Mouse (Mus musculus): ENCODE measurements around the gene Rnf167.

The Rnf167 gene

DNA sequence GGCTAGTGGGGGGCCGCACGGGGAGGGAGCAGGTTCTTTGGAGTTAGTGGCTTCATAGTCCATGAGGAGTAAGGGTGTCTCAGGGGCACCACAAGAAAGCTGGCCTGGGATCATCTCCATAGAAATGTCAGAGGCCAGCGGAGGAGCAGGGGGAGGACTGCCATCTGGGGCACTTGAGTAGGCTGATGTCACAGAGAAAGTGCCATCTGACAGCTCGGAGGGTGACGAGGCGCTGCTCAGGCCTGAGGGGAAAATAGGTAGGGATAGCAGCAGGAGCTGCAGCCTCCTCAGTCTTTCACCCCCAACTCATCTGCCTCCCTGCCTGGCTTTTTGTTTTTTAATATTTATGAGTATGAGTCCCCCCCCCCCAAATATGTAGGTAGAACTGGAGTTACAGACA, 27.0 kb downstream of the Rnf167 start:
- no peak for DNase-seq (ENCODE audit: low read depth in 1 of 2, low spot score in 2 of 2)

DNA sequence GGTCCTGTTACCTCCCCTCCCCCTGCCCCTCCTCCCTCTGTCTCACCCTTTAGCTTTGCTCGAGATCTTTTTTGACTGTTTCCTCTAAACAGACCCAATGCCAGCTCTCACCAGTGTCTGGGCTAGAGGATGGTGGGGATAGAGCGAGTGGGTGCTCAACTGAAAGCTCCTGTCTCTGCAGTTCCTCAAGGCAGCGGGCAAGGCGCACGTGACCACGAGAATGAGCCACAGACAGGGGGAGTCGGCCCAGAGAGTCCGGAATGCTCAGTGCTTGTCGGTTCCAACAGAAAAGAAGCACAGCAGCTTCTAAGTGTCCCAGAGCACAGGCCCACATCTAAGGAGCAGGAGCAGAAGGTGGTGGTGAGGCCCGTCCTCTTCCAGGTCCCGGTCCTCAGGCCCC, 27.5 kb downstream of the Rnf167 start:
- no peak for DNase-seq (ENCODE audit: low read depth in 1 of 2, low spot score in 2 of 2)

DNA sequence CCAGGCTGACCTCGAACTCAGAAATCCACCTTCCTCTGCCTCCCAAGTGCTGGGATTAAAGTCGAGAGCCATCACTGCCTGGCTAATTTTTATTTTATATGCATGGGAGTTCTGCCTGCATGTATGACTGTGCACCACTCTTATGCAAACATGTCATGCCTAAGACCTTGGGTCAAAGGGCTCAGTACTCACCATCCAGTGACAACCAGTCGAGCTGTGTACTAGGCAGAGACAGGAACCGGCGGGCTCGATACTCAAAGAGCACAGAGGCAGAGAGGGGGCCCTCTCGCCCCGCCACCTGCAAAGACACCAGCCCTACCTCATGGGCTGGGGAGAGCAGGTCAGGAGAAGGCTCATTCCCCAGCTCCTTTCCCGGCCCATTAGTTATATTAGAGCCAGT, 31.1 kb downstream of the Rnf167 start:
- DNase-seq (ENCODE audit: low read depth in 1 of 2, low spot score in 2 of 2), result no peak

DNA sequence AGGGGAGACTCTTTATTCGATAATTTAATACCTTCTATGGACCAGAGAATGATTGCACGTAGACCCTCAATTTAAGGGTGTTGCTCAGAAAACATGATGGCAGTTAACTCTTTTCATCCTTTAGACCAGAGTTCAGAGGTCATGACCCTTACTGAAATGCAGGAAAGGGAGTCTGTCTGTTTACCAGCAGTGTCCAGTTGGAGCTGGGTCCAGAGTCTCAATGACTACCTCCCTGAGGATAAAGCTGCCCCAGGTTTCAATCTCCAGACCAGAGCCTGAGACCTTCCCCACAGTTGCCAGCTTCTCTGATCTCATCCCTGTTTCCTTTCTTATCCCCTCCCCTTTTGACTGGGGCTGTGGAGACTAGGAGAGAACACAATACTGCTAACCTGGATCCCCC, 31.5 kb downstream of the Rnf167 start:
- DNase-seq (ENCODE audit: low read depth in 1 of 2, low spot score in 2 of 2), result no peak

DNA sequence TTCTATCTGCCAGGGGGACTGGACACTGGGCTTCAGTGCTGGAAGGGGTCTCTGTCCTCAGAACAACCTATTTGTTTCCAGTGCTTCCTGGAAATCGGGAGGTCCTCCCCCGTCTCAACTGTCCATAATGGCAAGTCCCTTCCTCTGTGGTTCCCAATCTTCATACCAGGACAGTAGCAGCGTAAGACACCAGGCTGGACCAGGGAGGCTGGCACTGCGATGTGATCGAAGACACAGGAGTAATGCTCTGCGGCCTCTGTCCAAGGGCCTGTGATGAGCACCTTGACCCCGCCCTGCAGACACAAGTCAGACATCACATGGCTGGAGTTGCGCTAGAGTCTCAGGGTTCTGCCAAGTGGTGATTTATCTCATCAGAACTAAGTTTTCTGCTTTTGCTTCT, 32.3 kb downstream of the Rnf167 start:
- no peak for DNase-seq (ENCODE audit: low read depth in 1 of 2, low spot score in 2 of 2)

DNA sequence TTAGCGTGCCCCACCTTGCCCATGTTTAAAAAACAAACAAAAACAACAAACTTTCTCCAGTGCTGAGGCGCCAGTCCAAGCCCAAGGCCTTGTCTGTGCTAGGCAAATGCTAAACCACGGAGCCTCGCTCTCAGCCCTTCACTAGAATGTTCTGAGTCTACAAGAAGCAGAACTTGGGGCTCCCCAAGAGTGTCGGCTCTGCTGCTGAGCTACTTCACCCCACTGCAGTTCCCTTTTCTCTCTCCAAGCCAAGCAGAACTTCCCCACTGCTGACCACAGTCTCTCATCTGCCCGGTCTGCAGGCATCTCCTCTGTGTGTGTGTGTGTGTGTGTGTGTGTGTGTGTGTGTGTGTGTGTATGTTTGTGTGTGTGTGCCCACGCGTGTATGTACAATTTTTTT, 32.9 kb downstream of the Rnf167 start:
- DNase-seq (ENCODE audit: low read depth in 1 of 2, low spot score in 2 of 2), result peak in 1 of 2 experiments; percentile 73

DNA sequence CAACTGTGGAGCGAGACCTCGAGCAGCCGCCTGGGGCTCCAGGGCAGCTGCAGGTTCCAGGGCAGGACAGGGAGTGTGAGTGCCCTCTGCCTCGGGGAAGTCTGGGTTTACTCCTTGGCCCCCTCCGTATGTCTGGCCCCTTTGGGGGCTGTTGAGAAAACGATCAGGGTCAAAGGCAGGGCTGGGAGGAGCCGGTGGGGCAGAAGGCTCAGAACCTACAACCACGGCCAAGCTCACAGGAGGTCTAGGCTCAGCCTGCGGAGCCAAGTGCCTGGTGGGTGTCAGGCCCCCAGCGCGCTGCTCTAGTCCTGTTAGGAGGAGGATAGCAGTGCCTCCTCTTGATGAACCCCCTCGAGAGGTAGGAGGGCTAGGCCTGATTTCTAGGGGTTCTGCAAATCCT, 34.1 kb downstream of the Rnf167 start:
- DNase-seq (ENCODE audit: low read depth in 1 of 2, low spot score in 2 of 2), result no peak

DNA sequence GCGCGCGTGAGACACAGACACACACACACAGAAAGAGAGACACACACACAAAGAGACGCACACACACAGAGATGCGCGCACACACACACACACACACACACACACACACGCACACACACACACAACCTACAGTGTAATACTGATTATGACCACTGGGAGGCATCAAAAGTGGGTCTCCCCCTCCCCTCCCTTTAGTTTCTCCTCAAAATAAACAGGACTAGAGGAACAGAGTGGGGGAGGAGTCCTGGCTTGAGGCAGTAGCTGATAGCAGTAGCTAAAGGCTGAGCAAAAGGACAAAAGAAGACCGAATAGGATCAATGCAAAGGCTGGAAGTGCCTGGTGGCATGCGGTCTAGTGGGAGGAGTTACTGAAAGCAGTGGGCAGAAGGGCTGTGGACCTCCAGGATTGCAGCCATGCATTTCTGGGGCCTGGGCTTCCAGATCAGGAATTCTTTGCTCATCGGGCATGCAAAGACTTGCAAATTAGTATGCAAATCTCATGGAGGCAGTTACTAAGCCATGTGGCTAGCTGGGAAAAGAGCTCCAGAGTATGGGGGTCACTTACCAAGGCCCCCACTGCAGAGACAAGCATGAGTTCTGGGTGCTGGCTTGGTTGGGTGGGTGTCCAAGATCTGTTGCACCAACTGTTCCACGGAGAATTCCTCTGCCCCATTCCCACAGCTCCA, 35.0 kb downstream of the Rnf167 start:
- no peak for DNase-seq (ENCODE audit: low read depth in 1 of 2, low spot score in 2 of 2)

DNA sequence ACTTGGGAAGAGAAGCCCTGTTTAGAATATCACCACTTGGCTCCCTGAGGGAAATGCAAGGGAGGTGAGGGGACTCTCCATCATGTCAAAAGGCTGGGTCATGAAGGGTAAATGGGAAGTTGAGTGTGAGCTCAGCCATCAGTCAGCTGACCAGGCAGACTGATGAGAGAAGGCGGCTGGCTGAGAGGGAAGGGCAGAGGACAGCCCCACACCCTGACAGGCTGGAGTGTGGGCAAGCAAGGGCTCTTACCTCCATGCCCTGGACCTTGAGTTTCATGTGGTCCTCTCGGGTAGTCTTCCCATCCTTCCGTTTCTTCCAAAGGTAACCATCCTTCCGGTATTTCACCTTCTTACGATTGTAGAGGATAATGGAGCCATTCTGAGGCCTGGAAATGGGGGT, 36.6 kb downstream of the Rnf167 start:
- DNase-seq (ENCODE audit: low read depth in 1 of 2, low spot score in 2 of 2), result peak in 1 of 2 experiments; percentile 20

DNA sequence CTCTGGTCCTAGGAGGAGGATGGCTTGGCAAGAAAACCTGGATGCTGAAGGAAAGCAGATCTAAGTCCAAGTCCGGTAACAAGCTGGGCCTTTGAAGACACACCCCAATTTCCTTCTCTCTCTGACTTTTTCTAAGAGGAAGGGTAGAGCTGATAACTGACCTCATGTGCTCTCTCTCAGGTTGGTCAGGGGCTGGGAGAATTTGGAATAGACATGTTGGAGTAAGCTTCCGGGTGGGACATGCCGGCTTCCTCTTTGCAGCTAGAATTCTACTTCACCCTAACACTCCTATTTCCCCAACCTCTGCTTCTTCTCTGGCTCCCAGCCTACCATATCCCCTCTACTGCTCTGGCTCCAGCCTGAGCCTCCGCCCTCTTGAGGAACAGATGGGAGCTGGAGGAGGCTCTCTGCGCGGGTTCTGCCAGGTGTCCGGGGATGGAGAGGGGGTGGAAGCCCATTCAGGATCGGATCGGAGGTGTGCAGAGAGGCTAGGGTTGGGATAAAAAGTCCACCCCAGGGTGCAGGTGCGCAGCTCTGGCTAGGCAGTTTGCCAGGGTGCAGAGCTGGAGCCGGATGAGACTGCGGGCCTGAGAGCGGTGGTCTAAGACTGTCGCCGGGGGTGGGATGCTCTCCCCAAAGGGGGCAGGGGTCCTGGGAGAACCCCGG, 40.0 kb downstream of the Rnf167 start:
- DNase-seq (ENCODE audit: low read depth in 1 of 2, low spot score in 2 of 2), result no peak

DNA sequence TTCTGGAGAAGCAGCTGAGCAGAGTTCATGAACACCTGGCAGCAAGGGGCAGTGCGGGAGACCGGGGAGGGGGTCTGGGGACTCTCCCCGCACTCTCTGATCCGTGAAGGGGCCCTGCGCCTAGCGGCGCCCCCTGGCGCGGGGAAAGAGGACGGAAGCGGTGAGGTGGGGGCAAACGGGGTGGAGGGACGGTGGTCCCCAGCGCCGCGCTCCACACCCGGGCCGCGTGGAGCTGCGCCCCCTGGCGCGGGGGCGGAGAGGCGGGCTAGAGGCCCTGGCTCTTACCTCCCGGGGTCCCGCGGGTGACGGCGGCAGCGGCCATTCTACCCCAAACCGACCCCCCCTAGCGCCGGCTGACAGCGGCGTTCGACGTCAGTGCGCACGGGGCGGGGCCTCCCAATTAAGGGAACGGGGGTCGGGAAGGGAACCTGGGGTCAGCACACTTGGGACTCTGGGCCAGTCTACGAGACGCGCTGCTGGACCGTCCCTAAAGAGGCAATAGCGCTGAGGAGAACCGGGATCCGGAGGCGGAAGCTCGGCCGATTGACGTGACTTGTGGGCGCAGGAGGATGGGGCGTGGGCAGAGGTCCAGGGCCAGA, 40.7 kb downstream of the Rnf167 start, which contains the start of gene Camta2:
Gene Camta2, minus strand, starts transcription at position 505 of the 599 bp plus-strand sequence.
- peak in 1 of 2 experiments; percentile 65 for DNase-seq (ENCODE audit: low read depth in 1 of 2, low spot score in 2 of 2)

DNA sequence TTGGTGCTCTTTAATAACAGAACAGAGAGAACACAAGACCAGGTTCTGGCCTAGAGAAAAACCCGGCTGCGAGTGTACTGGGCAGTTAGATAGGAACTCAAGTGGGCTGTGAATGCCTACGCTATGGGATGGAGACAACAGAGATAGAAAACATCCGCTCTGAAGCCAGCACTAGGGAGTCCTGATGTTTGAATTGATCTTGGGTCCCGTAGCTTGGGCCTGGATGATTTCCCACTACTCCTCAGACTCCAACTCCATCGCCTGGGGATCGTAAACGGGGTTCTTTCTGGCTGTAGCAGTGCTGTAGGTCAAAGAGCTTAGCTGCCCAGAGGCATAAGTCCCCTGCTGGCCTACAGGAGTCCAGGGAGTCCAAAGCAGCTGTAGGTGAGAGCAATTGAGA, 41.3 kb downstream of the Rnf167 start:
- no peak for DNase-seq (ENCODE audit: low read depth in 1 of 2, low spot score in 2 of 2)

DNA sequence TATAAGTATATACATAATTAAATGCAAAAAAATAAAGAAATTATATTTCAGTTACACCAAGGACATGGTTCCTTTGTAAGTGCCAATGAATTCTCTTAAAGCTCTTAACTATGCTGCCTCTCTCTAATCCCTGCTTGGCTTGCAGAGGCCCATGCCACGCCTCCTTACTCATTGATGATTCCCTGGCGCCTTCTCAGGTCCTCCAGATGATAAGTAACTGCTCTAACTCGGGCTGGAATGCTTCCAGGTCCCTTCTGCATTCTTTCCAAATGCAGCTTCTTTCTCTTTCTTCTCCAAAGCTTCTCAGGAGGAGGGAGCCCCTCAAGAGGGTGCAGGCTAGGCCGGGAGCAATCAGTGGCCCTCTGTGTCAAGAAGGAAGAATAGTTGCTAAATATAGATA, 42.5 kb downstream of the Rnf167 start:
- no peak for DNase-seq (ENCODE audit: low read depth in 1 of 2, low spot score in 2 of 2)

DNA sequence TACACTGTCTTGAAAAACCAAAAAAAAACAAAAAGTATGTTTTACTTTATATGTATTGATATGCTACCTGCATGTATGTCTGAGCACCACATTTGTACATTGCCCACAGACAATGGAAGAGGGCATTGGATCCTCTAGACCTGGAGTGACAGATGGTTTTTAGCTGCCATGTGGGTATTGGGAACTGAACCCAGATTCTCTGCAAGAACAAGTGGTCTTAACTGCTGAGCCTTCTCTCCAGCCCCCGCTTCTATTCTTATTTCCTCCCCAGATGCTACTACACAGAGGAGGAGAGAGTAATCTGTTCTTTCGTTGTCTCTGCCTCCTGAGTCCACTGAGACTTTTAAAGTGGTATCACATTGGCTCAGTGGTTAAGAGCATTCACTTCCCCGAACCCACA, 46.5 kb downstream of the Rnf167 start:
- no peak for DNase-seq (ENCODE audit: low read depth in 1 of 2, low spot score in 2 of 2)

DNA sequence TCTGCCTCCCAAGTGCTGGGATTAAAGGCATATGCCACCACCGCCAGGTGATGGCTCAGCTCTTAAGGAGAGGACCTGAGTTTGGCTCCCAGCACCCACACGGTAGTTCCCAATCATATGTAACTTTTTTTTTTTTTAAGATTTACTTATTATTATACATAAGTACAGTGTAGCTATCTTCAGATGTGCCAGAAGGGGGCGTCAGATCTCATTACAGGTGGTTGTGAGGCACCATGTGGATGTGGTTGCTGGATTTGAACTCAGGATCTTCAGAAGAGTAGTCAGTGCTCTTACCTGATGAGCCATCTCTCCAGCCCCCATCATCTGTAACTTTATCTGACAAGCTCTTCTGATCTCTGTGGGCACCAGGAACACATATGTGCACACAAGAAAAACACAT, 50.3 kb downstream of the Rnf167 start:
- no peak for DNase-seq (ENCODE audit: low read depth in 1 of 2, low spot score in 2 of 2)

DNA sequence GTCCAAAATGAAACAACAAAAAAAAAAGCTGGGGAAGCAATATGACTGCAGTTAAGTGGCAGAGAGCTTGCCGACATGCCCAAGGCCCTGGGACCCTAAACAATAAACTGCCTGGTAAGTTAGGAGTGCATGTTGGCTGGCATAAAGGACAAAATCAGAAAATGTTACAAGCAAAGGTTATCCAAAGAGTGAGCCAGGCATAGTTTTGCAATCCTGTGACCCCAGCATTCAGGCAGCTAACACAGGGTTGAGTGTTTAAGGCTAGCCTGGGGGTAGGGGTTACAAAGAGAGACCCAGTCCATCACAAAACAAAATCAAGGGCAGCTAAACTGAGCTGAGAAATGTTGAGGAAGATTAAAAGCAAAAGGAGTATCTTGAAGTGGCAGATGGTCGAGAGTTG, 52.0 kb downstream of the Rnf167 start:
- DNase-seq (ENCODE audit: low read depth in 1 of 2, low spot score in 2 of 2), result no peak

DNA sequence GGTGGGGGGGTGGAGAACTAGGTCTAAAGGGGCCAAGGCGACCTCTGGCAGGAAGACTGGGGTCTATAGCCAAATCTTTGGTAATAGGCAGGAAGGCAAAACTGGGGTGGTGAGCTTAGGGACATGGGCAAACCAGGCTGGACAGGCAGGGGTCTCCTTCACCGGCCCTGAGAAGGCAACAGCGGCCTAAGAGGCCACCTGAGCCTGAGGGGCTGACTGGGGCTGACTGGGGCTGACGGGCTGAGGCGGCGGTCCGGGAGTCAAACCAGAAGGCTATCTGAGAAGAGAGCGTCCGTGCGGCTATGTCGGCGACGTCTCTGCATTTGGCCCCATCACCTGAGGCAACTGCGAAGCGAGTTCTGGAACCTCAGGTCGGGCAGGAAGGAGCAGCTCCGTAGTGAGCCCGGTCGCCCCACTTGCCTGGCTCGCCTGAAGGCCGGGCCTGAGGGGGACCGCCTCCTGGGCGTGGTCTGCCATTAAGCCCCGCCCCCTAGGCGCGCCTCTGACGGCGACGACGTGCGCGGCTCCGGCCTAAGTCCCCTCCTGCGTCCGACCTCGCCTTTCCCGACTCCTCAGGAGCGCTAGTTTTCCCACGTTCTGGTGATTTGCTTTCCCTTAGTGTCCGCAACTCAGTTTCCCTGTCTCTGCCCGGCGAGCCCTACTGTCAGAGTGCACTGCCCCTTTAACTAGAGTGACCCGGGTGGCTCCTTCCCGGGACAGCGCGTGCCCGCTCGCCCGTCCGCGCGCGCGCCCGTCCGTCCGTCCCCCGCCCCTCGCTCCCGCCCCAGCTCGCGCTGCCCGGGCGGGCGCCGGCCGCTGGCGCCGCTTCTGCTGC, 52.9 kb downstream of the Rnf167 start, which contains the start of the genes Inca1 and Kif1c:
Gene Inca1, minus strand, starts transcription at position 434 of the 835 bp plus-strand sequence.
Gene Kif1c, plus strand, starts transcription at position 827 of the 835 bp plus-strand sequence.
- peak; percentile 75 to 92 for DNase-seq (ENCODE audit: low read depth in 1 of 2, low spot score in 2 of 2)

DNA sequence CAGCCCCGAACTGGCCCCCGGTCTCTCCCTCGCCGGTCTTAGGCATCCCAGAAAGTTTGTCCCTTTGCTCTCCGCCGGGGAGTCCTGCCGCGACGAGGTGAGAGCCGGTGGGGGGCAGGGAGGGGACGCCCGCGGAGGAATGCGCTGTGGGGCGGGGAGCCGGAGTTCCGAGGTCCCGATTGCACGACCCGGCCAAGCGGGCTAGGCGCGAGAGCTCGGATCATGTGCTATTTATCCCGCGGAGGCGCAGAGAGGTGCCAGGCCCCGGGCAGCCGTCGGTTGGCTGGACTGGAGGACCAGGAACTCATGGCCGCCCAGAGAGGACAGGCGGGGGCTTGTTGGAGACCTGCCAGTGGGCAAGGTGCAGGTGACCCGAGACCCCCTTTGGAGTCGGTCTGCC, 53.6 kb downstream of the Rnf167 start:
- DNase-seq (ENCODE audit: low read depth in 1 of 2, low spot score in 2 of 2), result peak in 1 of 2 experiments; percentile 40

Measured in monocyte, adult 2 months (primary cell).